Mouse (Mus musculus): Measurements from ENCODE around the gene Nfkbid. TPM values are rescaled to one million over a fixed set of nuclear protein-coding genes. Genes with fewer than 3 reads are reported as not detected.

Gene Nfkbid
- total and polyA plus RNA-seq, 2 experiments from 2014 or later, result 2.1 to 3.7 TPM

DNA sequence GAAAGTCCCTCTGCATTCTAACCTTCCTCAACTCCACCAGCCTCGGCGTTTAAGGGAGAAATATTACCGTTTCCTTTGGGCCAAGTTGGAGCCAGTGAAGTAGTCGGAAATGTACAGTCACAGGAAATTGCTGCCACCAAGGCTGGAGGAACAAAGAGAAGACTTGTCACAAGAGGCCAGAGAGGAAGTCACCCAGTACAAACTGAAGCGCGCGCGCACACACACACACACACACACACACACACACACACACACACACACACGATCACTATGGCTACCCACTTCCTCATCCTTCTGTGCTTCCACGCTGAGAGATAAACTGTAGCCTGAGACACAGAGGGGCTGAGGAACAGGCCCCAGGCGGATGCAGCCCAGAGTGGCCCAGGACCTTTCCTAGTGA is 27.2 kb upstream of the Nfkbid start:
- no peaks in the 10 kb centered on the region for H3K4me1 ChIP-seq (ENCODE audit: insufficient read depth, low read length)
- H3K36me3 ChIP-seq (ENCODE audit: insufficient read depth, low read length), result no peaks in the 10 kb centered on the region
- no peak overlapping the region for H3K27ac ChIP-seq

DNA sequence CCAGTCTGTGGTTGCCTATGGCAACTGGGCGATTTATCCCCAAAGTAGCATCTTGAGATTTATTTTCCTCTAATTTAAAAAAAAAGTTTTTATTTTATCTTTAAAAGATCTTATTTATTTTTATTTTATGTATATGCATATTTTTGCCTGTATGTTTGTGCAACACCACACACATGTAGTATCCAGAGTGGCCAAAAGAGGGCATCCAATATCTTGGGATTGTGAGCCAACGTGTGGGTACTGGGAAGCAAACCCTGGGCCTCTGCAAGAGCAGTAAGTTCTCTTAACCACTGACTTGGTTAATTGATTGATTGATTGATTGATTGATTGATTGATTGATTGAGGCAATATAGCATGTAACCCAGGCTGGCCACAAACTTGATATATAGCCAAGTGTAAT is 26.7 kb upstream of the Nfkbid start:
- no peaks in the 10 kb centered on the region for H3K27me3 ChIP-seq (ENCODE audit: insufficient read depth, low read length)
- DNase-seq (ENCODE audit: low spot score), result no peak
- no peak for ATAC-seq
- no peaks in the 10 kb centered on the region for H3K36me3 ChIP-seq (ENCODE audit: insufficient read depth, low read length)
- no peaks in the 10 kb centered on the region for H3K9me3 ChIP-seq (ENCODE audit: low read length)
- TF ChIP-seq CTCF (IDR thresholded peaks at IDR 0.05; ENCODE audit: low read depth), result peak; percentile 21; the same call in 1 of the 2 replicates
- no peak overlapping the region for H3K4me2 ChIP-seq (ENCODE audit: low read depth, low read length)
- no peaks in the 10 kb centered on the region for H3K4me1 ChIP-seq (ENCODE audit: insufficient read depth, low read length)
- H3K27ac ChIP-seq, result no peak overlapping the region
- no peak overlapping the region for H3K4me3 ChIP-seq (ENCODE audit: low read length)
- WGBS, result 51% methylated on average over 2 of the region's 2 CpGs
- H3K9ac ChIP-seq (replicated peaks; ENCODE audit: low read length), result no peak overlapping the region

More for the DNA sequence above, 27.2 kb upstream of the Nfkbid start:
- Histone ChIP-seq H3K9ac (replicated peaks; ENCODE audit: low read length) (no peak overlapping the region), H3K4me3 (ENCODE audit: low read length) (no peak overlapping the region), H3K9me3 (ENCODE audit: low read length) (no peaks in the 10 kb centered on the region), H3K27me3 (ENCODE audit: insufficient read depth, low read length) (no peaks in the 10 kb centered on the region), H3K4me2 (ENCODE audit: low read depth, low read length) (no peak overlapping the region)
- WGBS, result 57% methylated on average over 11 of the region's 11 CpGs
- TF ChIP-seq CTCF (IDR thresholded peaks at IDR 0.05; ENCODE audit: low read depth), result no peak
- DNase-seq (ENCODE audit: low spot score) (no peak), ATAC-seq (peak; percentile 35; the same call in 1 of the 2 replicates)

DNA sequence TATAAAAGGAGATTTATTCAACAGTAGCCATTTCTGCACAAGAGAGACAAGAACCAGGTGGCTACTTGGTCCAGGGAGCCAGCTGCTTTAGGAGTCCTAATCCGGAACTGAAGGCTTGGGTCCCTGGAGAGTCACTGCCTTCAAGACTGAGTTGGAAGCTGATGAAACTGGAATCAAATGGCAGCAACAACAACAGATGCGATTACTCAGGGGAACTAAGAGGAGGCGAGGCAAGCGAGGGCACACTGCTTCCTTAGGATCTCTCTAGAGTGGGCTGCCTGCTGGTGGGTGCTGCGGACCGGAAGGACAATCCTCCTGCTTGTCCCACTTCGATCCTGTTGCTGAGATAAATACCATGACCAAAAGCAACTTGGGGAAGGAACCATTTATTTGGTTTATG is 21.9 kb upstream of the Nfkbid start:
- 42% methylated on average over 7 of the region's 7 CpGs for WGBS
- Histone ChIP-seq H3K9me3 (ENCODE audit: low read length) (no peaks in the 10 kb centered on the region), H3K4me2 (ENCODE audit: low read depth, low read length) (no peak overlapping the region), H3K9ac (replicated peaks; ENCODE audit: low read length) (no peak overlapping the region), H3K27ac (no peak overlapping the region), H3K36me3 (ENCODE audit: insufficient read depth, low read length) (no peaks in the 10 kb centered on the region), H3K4me3 (ENCODE audit: low read length) (no peak overlapping the region), H3K27me3 (ENCODE audit: insufficient read depth, low read length) (no peaks in the 10 kb centered on the region), H3K4me1 (ENCODE audit: insufficient read depth, low read length) (no peaks in the 10 kb centered on the region)
- ATAC-seq (no peak), DNase-seq (ENCODE audit: low spot score) (peak; percentile 25)
- no peak for TF ChIP-seq CTCF (IDR thresholded peaks at IDR 0.05; ENCODE audit: low read depth)

DNA sequence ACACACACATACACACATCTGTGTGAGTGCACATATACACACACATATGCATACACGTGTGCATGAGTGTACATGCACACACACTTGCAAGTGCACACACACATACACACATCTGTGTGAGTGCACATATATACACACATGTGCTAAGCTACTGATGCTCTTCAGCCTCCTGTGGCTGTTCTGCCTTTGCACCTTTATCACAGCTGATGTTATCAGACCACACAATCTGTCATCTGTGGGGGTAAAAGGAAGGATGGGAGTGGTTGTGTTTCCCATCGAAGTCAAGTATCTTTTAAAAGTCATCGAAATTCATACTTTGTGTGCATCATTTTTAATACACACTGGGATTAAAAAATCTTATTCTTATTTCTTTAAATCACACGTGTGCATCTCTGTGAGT is 19.2 kb upstream of the Nfkbid start:
- DNase-seq (ENCODE audit: low spot score), result no peak
- H3K27ac ChIP-seq, result no peak overlapping the region
- WGBS, result 76% methylated on average over 4 of the region's 4 CpGs
- H3K27me3 ChIP-seq (ENCODE audit: insufficient read depth, low read length), result no peaks in the 10 kb centered on the region
- H3K9me3 ChIP-seq (ENCODE audit: low read length), result no peaks in the 10 kb centered on the region
- H3K4me2 ChIP-seq (ENCODE audit: low read depth, low read length), result no peak overlapping the region
- no peak overlapping the region for H3K4me3 ChIP-seq (ENCODE audit: low read length)
- H3K9ac ChIP-seq (replicated peaks; ENCODE audit: low read length), result no peak overlapping the region
- no peak for TF ChIP-seq CTCF (IDR thresholded peaks at IDR 0.05; ENCODE audit: low read depth)
- H3K4me1 ChIP-seq (ENCODE audit: insufficient read depth, low read length), result no peaks in the 10 kb centered on the region
- no peak for ATAC-seq
- H3K36me3 ChIP-seq (ENCODE audit: insufficient read depth, low read length), result no peaks in the 10 kb centered on the region

DNA sequence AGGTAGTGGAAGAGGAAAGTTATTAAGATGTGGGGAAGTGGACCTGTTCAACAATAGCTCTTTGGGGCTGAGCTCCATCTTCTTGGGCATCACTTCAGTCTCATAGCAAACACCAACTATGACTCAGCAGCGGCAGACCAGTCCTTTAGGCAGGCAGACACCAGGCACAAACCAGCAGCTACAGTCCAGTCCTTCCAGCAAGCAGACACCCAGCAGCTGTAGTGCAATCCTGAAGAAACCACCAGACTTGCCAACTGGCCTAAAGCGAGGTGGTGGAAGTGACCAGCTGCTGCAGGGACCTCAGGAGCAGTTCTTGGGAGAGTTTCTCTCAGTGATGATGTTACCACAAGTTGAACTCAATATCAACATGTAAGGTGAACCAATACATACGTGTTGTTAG is 12.9 kb upstream of the Nfkbid start:
- Histone ChIP-seq H3K27me3 (ENCODE audit: insufficient read depth, low read length) (no peaks in the 10 kb centered on the region), H3K36me3 (ENCODE audit: insufficient read depth, low read length) (no peaks in the 10 kb centered on the region), H3K27ac (no peak overlapping the region), H3K4me1 (ENCODE audit: insufficient read depth, low read length) (no peaks in the 10 kb centered on the region), H3K4me3 (ENCODE audit: low read length) (no peak overlapping the region), H3K4me2 (ENCODE audit: low read depth, low read length) (no peak overlapping the region), H3K9me3 (ENCODE audit: low read length) (no peaks in the 10 kb centered on the region), H3K9ac (replicated peaks; ENCODE audit: low read length) (no peak overlapping the region)
- WGBS, result 88% methylated on average over 3 of the region's 3 CpGs
- no peak for TF ChIP-seq CTCF (IDR thresholded peaks at IDR 0.05; ENCODE audit: low read depth)
- no peak for ATAC-seq
- DNase-seq (ENCODE audit: low spot score), result no peak

DNA sequence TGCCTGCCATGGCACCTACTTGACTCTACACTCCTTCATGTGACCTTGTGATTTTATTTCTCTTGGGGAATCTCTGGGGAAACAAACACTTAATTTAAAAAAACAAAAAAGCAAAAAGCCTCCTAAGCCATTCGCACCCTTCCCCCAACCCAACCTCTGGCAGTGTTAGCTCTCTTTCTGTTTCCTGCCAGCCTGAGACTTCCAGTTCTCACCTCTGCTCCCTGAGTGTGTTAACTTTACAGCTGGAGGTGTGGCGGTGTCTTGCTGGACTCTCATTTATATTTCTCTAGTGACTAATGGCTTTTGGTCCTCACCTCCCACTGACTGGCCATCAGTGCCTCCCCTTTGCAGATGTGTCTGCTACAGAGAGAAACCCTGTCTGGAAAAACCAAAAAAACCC is 11.7 kb upstream of the Nfkbid start:
- Histone ChIP-seq H3K4me3 (ENCODE audit: low read length) (no peak overlapping the region), H3K27me3 (ENCODE audit: insufficient read depth, low read length) (no peaks in the 10 kb centered on the region), H3K9ac (replicated peaks; ENCODE audit: low read length) (no peak overlapping the region), H3K4me2 (ENCODE audit: low read depth, low read length) (no peak overlapping the region), H3K36me3 (ENCODE audit: insufficient read depth, low read length) (no peaks in the 10 kb centered on the region), H3K9me3 (ENCODE audit: low read length) (no peaks in the 10 kb centered on the region), H3K4me1 (ENCODE audit: insufficient read depth, low read length) (no peaks in the 10 kb centered on the region), H3K27ac (no peak overlapping the region)
- no peak for DNase-seq (ENCODE audit: low spot score)
- ATAC-seq, result no peak
- TF ChIP-seq CTCF (IDR thresholded peaks at IDR 0.05; ENCODE audit: low read depth), result no peak
- 90% methylated on average over 2 of the region's 2 CpGs for WGBS

DNA sequence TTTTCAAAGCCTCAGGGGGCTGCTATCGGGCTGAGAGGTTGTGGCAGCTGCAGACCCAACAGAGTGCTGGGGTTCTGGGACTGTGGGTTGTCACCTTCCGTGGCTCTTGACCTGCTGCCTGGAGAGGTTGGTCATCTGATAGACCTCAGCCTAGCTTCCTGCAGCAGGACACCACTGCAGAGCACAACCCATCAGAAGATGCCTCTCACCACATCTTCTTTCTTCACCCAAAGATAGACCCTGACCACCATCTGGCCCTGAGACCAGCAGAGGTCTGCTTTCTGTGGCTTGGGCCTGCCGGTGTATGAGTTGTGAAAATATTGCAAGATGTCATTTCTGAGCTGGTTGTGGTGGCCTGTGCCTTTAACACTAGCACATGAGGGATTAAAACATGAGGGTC is 10.5 kb upstream of the Nfkbid start:
- Histone ChIP-seq H3K27ac (no peak overlapping the region), H3K4me3 (ENCODE audit: low read length) (no peak overlapping the region), H3K27me3 (ENCODE audit: insufficient read depth, low read length) (no peaks in the 10 kb centered on the region), H3K9me3 (ENCODE audit: low read length) (no peaks in the 10 kb centered on the region), H3K9ac (replicated peaks; ENCODE audit: low read length) (no peak overlapping the region), H3K4me1 (ENCODE audit: insufficient read depth, low read length) (no peaks in the 10 kb centered on the region), H3K4me2 (ENCODE audit: low read depth, low read length) (no peak overlapping the region), H3K36me3 (ENCODE audit: insufficient read depth, low read length) (no peaks in the 10 kb centered on the region)
- no peak for ATAC-seq
- no peak for DNase-seq (ENCODE audit: low spot score)
- WGBS, result 86% methylated on average over 3 of the region's 3 CpGs
- TF ChIP-seq CTCF (IDR thresholded peaks at IDR 0.05; ENCODE audit: low read depth), result no peak
